Mouse (Mus musculus) stomach, embryonic 16.5 days (tissue): ENCODE measurements around the gene Enkur. TPM values are rescaled to one million over a fixed set of nuclear protein-coding genes. Genes with fewer than 3 reads are reported as not detected.

Experiments used
- ATAC-seq: fragments of 200-750 bp; cut with Nextera tagmentation; 2 replicates; pipeline ENCODE4 v1.8.0; 2017; ENCODE audit warnings: moderate number of reproducible peaks, moderate TSS enrichment; ENCODE audit not compliant: insufficient read depth, low FRiP score
- H3K27ac ChIP-seq: fragments of 300-500 bp; sonication (generic); 2 replicates; pipeline ENCODE4 v1.5.1; 2014; ENCODE audit warnings: low read length
- H3K27me3 ChIP-seq: fragments of 300-500 bp; sonication (generic); 2 replicates; pipeline ENCODE4 v1.6.1; 2014; ENCODE audit warnings: low read length, control low read depth, mixed read lengths; ENCODE audit not compliant: control insufficient read depth, insufficient read depth
- H3K36me3 ChIP-seq: fragments of 300-500 bp; sonication (generic); 2 replicates; pipeline ENCODE4 v1.6.1; 2014; ENCODE audit warnings: low read length; ENCODE audit not compliant: control insufficient read depth, insufficient read depth
- H3K4me1 ChIP-seq: fragments of 300-500 bp; sonication (generic); 2 replicates; pipeline ENCODE4 v1.6.1; 2014; ENCODE audit warnings: low read length, control low read depth, mixed read lengths; ENCODE audit not compliant: control insufficient read depth, insufficient read depth
- H3K4me2 ChIP-seq: fragments of 300-500 bp; sonication (generic); 2 replicates; pipeline ENCODE4 v1.6.1; 2014; ENCODE audit warnings: low read depth, low read length, mixed read lengths
- H3K4me3 ChIP-seq: fragments of 300-500 bp; sonication (generic); replicated peaks from 2 replicates; pipeline ENCODE4 v1.5.1; 2014; ENCODE audit warnings: mild to moderate bottlenecking, low read length
- H3K9ac ChIP-seq: fragments of 300-500 bp; sonication (generic); 2 replicates; pipeline ENCODE4 v1.6.1; 2014; ENCODE audit warnings: low read length
- H3K9me3 ChIP-seq: fragments of 300-500 bp; sonication (generic); replicated peaks from 2 replicates; pipeline ENCODE4 v1.6.1; 2016; ENCODE audit warnings: low read length, control low read depth; ENCODE audit not compliant: control insufficient read depth
- WGBS: fragments of 180-500 bp; shearing (Covaris S2); extraction: QIAGEN DNeasy Blood & Tissue Kit; methylation state at CpG from one replicate; pipeline ENCODE4 v1.1.7; 2014; 5-methylcytosine and 5-hydroxymethylcytosine counted together
- polyA plus RNA-seq: library from polyadenylated mRNA; unstranded; fragments of >200 nt; fragmentation: Nextera tagmentation; extraction: Ambion mirVana; gene quantifications from 2 replicates; pipeline ENCODE4 v1.2.1, GENCODE M21; 2015

The Enkur gene
- polyA plus RNA-seq, 1 experiment from 2014 or later, result 1.1 TPM

- H3K36me3 ChIP-seq, result no peaks in the 10 kb centered on the region
- ATAC-seq, result peak; percentile 95
- H3K9ac ChIP-seq, result no peak overlapping the region
- H3K4me1 ChIP-seq, result peaks cover 13% of the 10 kb centered on the region; the same call in 1 of the 2 replicates
- H3K4me2 ChIP-seq, result no peak overlapping the region
- H3K27me3 ChIP-seq, result no peaks in the 10 kb centered on the region
- no peak overlapping the region for H3K4me3 ChIP-seq
- no peaks in the 10 kb centered on the region for H3K9me3 ChIP-seq
- peak overlapping the region; percentile 77 for H3K27ac ChIP-seq
- 66% methylated on average over 9 of the region's 9 CpGs for WGBS
These were observed 29.9 kb upstream of the Enkur start for GRCm38 (mm10) chr2:21234871-21235648.

DNA sequence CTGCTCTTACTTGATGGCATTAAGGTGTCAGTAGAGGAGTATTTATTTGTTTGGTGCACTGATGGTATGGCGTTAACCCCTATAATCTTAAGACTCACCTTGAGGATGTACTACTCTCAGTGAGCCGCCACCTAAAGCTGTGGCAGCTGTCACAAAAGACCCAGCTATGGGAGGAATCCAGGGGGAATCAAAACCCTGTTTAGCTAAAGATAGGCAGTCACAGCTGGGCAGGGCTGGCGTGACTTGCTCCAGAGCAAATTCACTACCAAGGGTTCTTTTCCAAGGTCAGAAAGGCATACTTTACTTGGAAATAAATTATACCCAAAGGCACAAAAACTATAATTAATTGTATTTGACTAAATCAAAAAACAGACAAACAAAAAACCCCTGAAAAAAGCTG lies 26.0 kb upstream of the Enkur start:
- Histone ChIP-seq H3K9me3 (no peaks in the 10 kb centered on the region), H3K36me3 (no peaks in the 10 kb centered on the region), H3K4me2 (no peak overlapping the region), H3K27me3 (no peaks in the 10 kb centered on the region), H3K4me1 (0 out of 2 replicates have a peak, but pooled peaks cover 5% of the 10 kb centered on the region), H3K4me3 (no peak overlapping the region), H3K9ac (no peak overlapping the region), H3K27ac (no peak overlapping the region)
- WGBS, result 73% methylated on average over 3 of the region's 3 CpGs
- ATAC-seq, result no peak

DNA sequence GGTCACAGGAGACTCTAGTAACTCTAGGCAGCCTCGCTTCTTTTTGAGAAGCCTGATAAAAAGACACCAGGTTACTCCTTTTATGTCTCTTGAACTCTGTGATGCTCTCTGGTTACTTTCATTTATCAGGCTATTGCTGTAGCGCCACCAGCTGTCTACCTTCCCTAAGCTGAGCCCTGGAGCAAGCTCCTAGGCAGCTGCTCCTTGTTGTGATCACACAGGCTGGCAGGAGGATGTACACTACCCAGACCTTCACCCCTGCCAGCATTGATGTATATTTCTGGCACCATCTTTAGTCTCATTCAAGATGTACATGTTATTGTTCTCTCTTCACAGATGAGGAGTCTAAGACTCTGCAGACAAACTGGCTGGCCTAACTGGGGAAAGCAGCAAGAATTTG lies 25.1 kb upstream of the Enkur start:
- no peaks in the 10 kb centered on the region for H3K4me1 ChIP-seq
- H3K4me2 ChIP-seq, result no peak overlapping the region
- H3K36me3 ChIP-seq, result no peaks in the 10 kb centered on the region
- H3K27ac ChIP-seq, result no peak overlapping the region
- no peak overlapping the region for H3K4me3 ChIP-seq
- no peak for ATAC-seq
- no peaks in the 10 kb centered on the region for H3K27me3 ChIP-seq
- no peak overlapping the region for H3K9ac ChIP-seq
- WGBS, result 60% methylated on average over 2 of the region's 2 CpGs
- no peaks in the 10 kb centered on the region for H3K9me3 ChIP-seq

DNA sequence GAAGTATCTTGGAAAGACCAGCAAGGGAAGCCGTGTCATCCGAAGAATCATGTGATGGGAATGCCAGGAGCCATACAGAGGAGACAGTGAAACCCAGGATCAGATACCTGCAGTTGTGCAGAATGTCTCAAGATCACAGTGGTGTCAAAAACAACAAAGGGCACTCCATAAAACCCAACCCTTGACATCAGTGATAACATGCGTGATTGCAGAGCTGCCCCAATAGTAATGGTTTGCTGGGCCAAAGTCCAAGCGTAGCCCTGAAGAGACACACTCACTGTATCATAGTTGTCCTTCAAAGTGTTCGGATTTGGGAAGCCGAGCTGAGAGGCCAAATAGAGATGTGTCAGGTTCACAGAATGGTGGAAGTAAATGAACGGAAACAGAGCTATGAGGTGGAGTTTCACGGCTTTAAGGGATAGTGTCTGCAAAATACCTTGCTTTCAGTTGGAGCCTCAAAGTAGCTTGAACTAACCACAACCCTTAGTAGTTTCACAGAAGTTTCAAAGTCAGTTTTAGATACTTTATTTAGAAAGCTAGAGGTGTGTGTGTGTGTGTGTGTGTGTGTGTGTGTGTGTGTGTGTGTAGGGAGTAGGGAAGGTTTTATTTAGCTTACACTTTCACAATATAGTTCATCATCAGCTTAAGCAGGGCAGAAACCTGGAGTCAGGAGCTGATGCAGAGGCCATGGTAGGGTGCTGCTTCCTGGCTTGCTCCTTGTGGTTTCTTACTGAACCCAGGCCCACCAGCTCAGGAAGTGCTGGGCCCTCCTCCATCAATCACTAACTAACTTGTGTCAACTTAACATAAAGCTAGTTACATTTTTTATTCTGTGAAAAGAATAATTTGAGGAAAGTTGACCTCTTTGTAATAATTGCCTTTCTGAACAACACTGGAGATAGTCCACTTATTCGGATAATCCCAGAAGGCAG lies 17.6 kb upstream of the Enkur start:
- no peak overlapping the region for H3K4me3 ChIP-seq
- no peak overlapping the region for H3K9ac ChIP-seq
- 82% methylated on average over 9 of the region's 9 CpGs for WGBS
- no peaks in the 10 kb centered on the region for H3K27me3 ChIP-seq
- no peaks in the 10 kb centered on the region for H3K4me1 ChIP-seq
- no peak overlapping the region for H3K27ac ChIP-seq
- H3K36me3 ChIP-seq, result no peaks in the 10 kb centered on the region
- H3K9me3 ChIP-seq, result no peaks in the 10 kb centered on the region
- no peak for ATAC-seq
- no peak overlapping the region for H3K4me2 ChIP-seq

DNA sequence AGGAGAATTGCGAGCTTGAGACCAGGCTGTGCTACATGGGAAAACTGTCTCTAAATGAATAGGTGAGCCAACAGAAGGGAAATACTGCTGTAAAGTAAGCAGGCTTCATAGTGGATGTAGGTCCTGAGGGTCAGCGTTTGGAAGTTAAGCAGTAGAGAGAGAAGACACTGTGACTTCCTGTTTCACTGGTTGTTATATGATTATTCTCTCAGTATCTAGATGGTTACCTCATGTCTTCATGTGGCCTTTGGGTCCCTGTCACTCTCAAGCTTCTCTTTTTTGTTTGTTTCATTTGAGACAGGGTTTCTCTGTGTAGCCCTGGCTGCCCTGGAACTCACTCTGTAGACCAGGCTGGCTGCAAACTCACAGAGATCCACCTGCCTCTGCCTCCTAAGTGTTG lies 10.1 kb upstream of the Enkur start:
- no peak for ATAC-seq
- H3K9ac ChIP-seq, result no peak overlapping the region
- H3K4me3 ChIP-seq, result no peak overlapping the region
- H3K27ac ChIP-seq, result no peak overlapping the region
- WGBS, result 83% methylated on average over 2 of the region's 2 CpGs
- H3K4me1 ChIP-seq, result no peaks in the 10 kb centered on the region
- H3K36me3 ChIP-seq, result no peaks in the 10 kb centered on the region
- H3K27me3 ChIP-seq, result no peaks in the 10 kb centered on the region
- H3K4me2 ChIP-seq, result no peak overlapping the region
- no peaks in the 10 kb centered on the region for H3K9me3 ChIP-seq

GRCm38 (mm10) chr2:21214322-21214721 lies 9.2 kb upstream of the Enkur start:
- Histone ChIP-seq H3K9me3 (no peaks in the 10 kb centered on the region), H3K27me3 (no peaks in the 10 kb centered on the region), H3K27ac (no peak overlapping the region), H3K4me1 (no peaks in the 10 kb centered on the region), H3K9ac (no peak overlapping the region), H3K36me3 (no peaks in the 10 kb centered on the region), H3K4me2 (no peak overlapping the region), H3K4me3 (no peak overlapping the region)
- no peak for ATAC-seq

DNA sequence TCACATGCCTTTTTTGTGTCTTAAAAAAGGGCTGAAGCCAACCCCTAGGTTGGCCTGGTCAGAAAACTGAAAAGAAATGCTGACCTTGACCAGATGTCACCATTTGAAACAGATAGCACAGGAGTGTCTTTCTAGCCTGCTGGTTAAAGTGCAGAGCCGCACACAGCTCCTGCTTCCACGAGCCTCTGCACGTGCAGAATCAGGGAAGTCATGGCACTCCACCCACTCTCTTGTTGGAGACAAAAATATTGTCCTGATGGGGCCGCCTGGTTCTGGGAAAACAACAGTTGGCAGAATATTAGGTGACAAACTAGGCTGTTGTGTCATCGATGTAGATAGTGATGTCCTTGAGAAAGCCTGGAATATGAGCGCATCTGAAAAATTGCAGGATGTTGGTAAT lies 6.2 kb upstream of the Enkur start:
- H3K9ac ChIP-seq, result no peak overlapping the region
- H3K27me3 ChIP-seq, result no peaks in the 10 kb centered on the region
- H3K27ac ChIP-seq, result no peak overlapping the region
- no peaks in the 10 kb centered on the region for H3K36me3 ChIP-seq
- H3K4me3 ChIP-seq, result no peak overlapping the region
- H3K9me3 ChIP-seq, result no peaks in the 10 kb centered on the region
- ATAC-seq, result no peak
- no peak overlapping the region for H3K4me2 ChIP-seq
- 88% methylated on average over 6 of the region's 6 CpGs for WGBS
- no peaks in the 10 kb centered on the region for H3K4me1 ChIP-seq

- no peaks in the 10 kb centered on the region for H3K27me3 ChIP-seq
- H3K9me3 ChIP-seq, result no peaks in the 10 kb centered on the region
- H3K27ac ChIP-seq, result no peak overlapping the region
- peak overlapping the region; percentile 71 for H3K9ac ChIP-seq
- no peak for ATAC-seq
- H3K4me3 ChIP-seq, result peak overlapping the region; percentile 53
- 37% methylated on average over 6 of the region's 6 CpGs for WGBS
- peak overlapping the region; percentile 58 for H3K4me2 ChIP-seq
- H3K36me3 ChIP-seq, result no peaks in the 10 kb centered on the region
- H3K4me1 ChIP-seq, result peaks cover 3% of the 10 kb centered on the region
These were observed 1.1 kb upstream of the Enkur start for GRCm38 (mm10) chr2:21206278-21206677.

DNA sequence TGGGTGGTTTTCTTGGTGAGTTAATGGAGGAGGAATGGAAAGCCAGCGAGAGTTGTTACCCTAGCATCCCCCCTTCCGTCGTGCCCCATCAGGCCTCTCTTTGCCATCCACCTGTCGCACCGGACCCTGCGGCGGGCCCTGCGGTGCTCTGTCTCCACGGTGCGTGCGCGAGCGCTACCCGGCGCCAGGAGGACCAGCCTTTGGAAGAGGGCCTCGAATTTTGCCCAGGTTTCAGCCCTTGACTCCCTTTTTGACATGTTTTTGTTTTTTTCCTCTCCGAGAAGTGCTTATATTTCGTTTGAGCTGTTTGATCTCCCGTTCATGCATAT lies 630 bp upstream of the Enkur start:
- no peaks in the 10 kb centered on the region for H3K36me3 ChIP-seq
- WGBS, result under 1% methylated on average over 19 of the region's 19 CpGs
- peak overlapping the region; percentile 58 for H3K4me2 ChIP-seq
- H3K4me1 ChIP-seq, result peaks cover 3% of the 10 kb centered on the region
- ATAC-seq, result peak; percentile 81
- no peaks in the 10 kb centered on the region for H3K27me3 ChIP-seq
- H3K9me3 ChIP-seq, result no peaks in the 10 kb centered on the region
- peak overlapping the region; percentile 71 for H3K9ac ChIP-seq
- H3K4me3 ChIP-seq, result peak overlapping the region; percentile 53
- H3K27ac ChIP-seq, result no peak overlapping the region
